Mouse (Mus musculus) urinary bladder, adult 18-20 months (tissue): Measurements from ENCODE around the gene Acap2.

Experiments
- DNase-seq, 2 experiments: peaks; one replicate each; pipeline ENCODE4 v3.0.0; 2022; ENCODE audit warnings: low spot score in 2 of 2, mixed read lengths in 2 of 2

Gene Acap2

GRCm38 (mm10) chr16:31169596-31169995, 31.4 kb downstream of the Acap2 start:
- no peak for DNase-seq

- no peak for DNase-seq
These were observed 33.1 kb downstream of the Acap2 start for GRCm38 (mm10) chr16:31167934-31168333.

GRCm38 (mm10) chr16:31167017-31167887, 33.8 kb downstream of the Acap2 start:
- DNase-seq: no peak

GRCm38 (mm10) chr16:31165907-31166306, 35.1 kb downstream of the Acap2 start:
- DNase-seq: no peak

GRCm38 (mm10) chr16:31165467-31165866, 35.6 kb downstream of the Acap2 start:
- no peak for DNase-seq

- DNase-seq: no peak
These were observed 36.9 kb downstream of the Acap2 start for GRCm38 (mm10) chr16:31164125-31164524.

GRCm38 (mm10) chr16:31160486-31160885, 40.6 kb downstream of the Acap2 start:
- no peak for DNase-seq

GRCm38 (mm10) chr16:31159491-31159890, 41.6 kb downstream of the Acap2 start:
- DNase-seq: no peak

GRCm38 (mm10) chr16:31149841-31150240, 51.2 kb downstream of the Acap2 start:
- DNase-seq: no peak

- no peak for DNase-seq
These were observed 52.2 kb downstream of the Acap2 start for GRCm38 (mm10) chr16:31148891-31149290.

GRCm38 (mm10) chr16:31147766-31148165, 53.3 kb downstream of the Acap2 start:
- DNase-seq: no peak

GRCm38 (mm10) chr16:31141916-31142315, 59.1 kb downstream of the Acap2 start:
- no peak for DNase-seq

- no peak for DNase-seq
These were observed 64.3 kb downstream of the Acap2 start for GRCm38 (mm10) chr16:31136616-31137253.

GRCm38 (mm10) chr16:31135519-31135918, 65.5 kb downstream of the Acap2 start:
- no peak for DNase-seq

- peak in 1 of 2 experiments; percentile 9 for DNase-seq
These were observed 69.5 kb downstream of the Acap2 start for GRCm38 (mm10) chr16:31131531-31131930.

- no peak for DNase-seq
These were observed 72.9 kb downstream of the Acap2 start for GRCm38 (mm10) chr16:31128116-31128515.

- no peak for DNase-seq
These were observed 76.1 kb downstream of the Acap2 start for GRCm38 (mm10) chr16:31124991-31125390.

GRCm38 (mm10) chr16:31121612-31122011, 79.4 kb downstream of the Acap2 start:
- no peak for DNase-seq

- no peak for DNase-seq
These were observed 87.4 kb downstream of the Acap2 start for GRCm38 (mm10) chr16:31113596-31113995.

- no peak for DNase-seq
These were observed 99.7 kb downstream of the Acap2 start for GRCm38 (mm10) chr16:31101352-31101751.

- no peak for DNase-seq
These were observed 101.1 kb downstream of the Acap2 start for GRCm38 (mm10) chr16:31099906-31100305.

GRCm38 (mm10) chr16:31094036-31094435, 107.0 kb downstream of the Acap2 start:
- DNase-seq: no peak

GRCm38 (mm10) chr16:31093186-31093585, 107.9 kb downstream of the Acap2 start:
- no peak for DNase-seq
